Mouse (Mus musculus): Measurements from ENCODE around the gene Fam172a. TPM values are rescaled to one million over a fixed set of nuclear protein-coding genes. Genes with fewer than 3 reads are reported as not detected.

Gene Fam172a
- polyA plus RNA-seq, 1 experiment from 2014 or later = 9.9 TPM

GRCm38 (mm10) chr13:78197819-78198390 is 496.1 kb downstream of the Fam172a start:
- 2% methylated on average over 30 of the region's 33 CpGs for WGBS (ENCODE audit: insufficient replicate concordance)
- peaks cover 83% of the 10 kb centered on the region for H3K27me3 ChIP-seq (ENCODE audit: insufficient read depth, low read length)
- DNase-seq (no peak), ATAC-seq (no peak)
- H3K4me3 ChIP-seq (ENCODE audit: low read depth, low read length) = peak overlapping the region; percentile 58
- no peak overlapping the region for H3K27ac ChIP-seq (ENCODE audit: low read depth)
- TF ChIP-seq CTCF (IDR thresholded peaks at IDR 0.05; ENCODE audit: low read depth) (no peak), EP300 (IDR thresholded peaks at IDR 0.05; ENCODE audit: low read depth) (no peak)
- H3K4me1 ChIP-seq (ENCODE audit: insufficient read depth) = peaks cover 3% of the 10 kb centered on the region; the same call in 1 of the 2 replicates
- no peaks in the 10 kb centered on the region for H3K9me3 ChIP-seq (ENCODE audit: low read length)
- H3K4me2 ChIP-seq (ENCODE audit: low read depth, low read length) = peak overlapping the region; percentile 84
- peak overlapping the region; percentile 11; the same call in 1 of the 2 replicates for H3K9ac ChIP-seq (replicated peaks)
- no peaks in the 10 kb centered on the region for H3K36me3 ChIP-seq (replicated peaks; ENCODE audit: insufficient read depth, low read length)

DNA sequence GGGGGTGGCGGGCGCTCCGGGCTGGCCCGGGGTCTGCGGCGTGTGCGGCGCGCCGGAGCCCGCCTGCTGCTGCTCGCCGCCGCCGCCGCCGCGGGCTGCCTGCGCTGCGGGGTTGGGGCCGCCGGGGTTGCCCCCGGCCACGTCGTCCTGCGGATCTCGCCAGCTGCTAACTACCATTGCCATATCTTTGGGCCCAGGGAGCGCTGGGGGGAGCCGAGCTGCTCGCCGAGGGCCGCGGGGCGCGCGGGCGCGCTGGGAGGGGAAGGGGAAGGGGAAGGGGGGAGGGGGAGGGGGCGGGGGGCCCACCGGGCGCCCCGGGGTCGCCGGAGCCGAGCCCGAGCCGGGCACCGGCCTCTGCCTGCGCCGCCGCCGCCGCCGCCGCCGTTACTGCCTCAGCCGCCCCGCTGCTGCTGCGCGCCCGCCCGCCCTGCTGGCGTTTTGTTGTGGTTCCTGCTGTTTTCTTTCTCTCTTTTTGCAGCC is 496.6 kb downstream of the Fam172a start:
- peaks cover 83% of the 10 kb centered on the region for H3K27me3 ChIP-seq (ENCODE audit: insufficient read depth, low read length)
- peak overlapping the region; percentile 67; the same call in 1 of the 2 replicates for H3K27ac ChIP-seq (ENCODE audit: low read depth)
- TF ChIP-seq EP300 (IDR thresholded peaks at IDR 0.05; ENCODE audit: low read depth) = no peak
- WGBS (ENCODE audit: insufficient replicate concordance) = 0% methylated on average over 21 of the region's 63 CpGs
- no peaks in the 10 kb centered on the region for H3K36me3 ChIP-seq (replicated peaks; ENCODE audit: insufficient read depth, low read length)
- H3K4me3 ChIP-seq (ENCODE audit: low read depth, low read length) = peak overlapping the region; percentile 58
- peak overlapping the region; percentile 84 for H3K4me2 ChIP-seq (ENCODE audit: low read depth, low read length)
- no peak for ATAC-seq
- H3K9me3 ChIP-seq (ENCODE audit: low read length) = no peaks in the 10 kb centered on the region
- peaks cover 5% of the 10 kb centered on the region; the same call in 1 of the 2 replicates for H3K4me1 ChIP-seq (ENCODE audit: insufficient read depth)
- no peak for DNase-seq
- H3K9ac ChIP-seq (replicated peaks) = no peak overlapping the region; the same call in 1 of the 2 replicates

GRCm38 (mm10) chr13:78198871-78199641 is 497.2 kb downstream of the Fam172a start:
- Histone ChIP-seq H3K36me3 (replicated peaks; ENCODE audit: insufficient read depth, low read length) (no peaks in the 10 kb centered on the region), H3K4me3 (ENCODE audit: low read depth, low read length) (peak overlapping the region; percentile 58), H3K4me1 (ENCODE audit: insufficient read depth) (peaks cover 5% of the 10 kb centered on the region; the same call in 1 of the 2 replicates), H3K27ac (ENCODE audit: low read depth) (peak overlapping the region; percentile 67), H3K27me3 (ENCODE audit: insufficient read depth, low read length) (peaks cover 83% of the 10 kb centered on the region), H3K9me3 (ENCODE audit: low read length) (no peaks in the 10 kb centered on the region), H3K4me2 (ENCODE audit: low read depth, low read length) (peak overlapping the region; percentile 84), H3K9ac (replicated peaks) (peak overlapping the region; percentile 41)
- TF ChIP-seq CTCF (IDR thresholded peaks at IDR 0.05; ENCODE audit: low read depth) = no peak
- TF ChIP-seq EP300 (IDR thresholded peaks at IDR 0.05; ENCODE audit: low read depth) = no peak
- 1% methylated on average over 73 of the region's 92 CpGs for WGBS (ENCODE audit: insufficient replicate concordance)
- ATAC-seq (peak; percentile 31; the same call in 1 of the 2 replicates), DNase-seq (peak; percentile 47)

- H3K9ac ChIP-seq (replicated peaks) = peak within 1 kb of the TSS; percentile 41
- peak within 1 kb of the TSS; percentile 84 for H3K4me2 ChIP-seq (ENCODE audit: low read depth, low read length)
- WGBS (ENCODE audit: insufficient replicate concordance) = 2% methylated on average over 14 of the region's 14 CpGs
- peaks cover 83% of the 10 kb centered on the region for H3K27me3 ChIP-seq (ENCODE audit: insufficient read depth, low read length)
- H3K27ac ChIP-seq (ENCODE audit: low read depth) = peak within 1 kb of the TSS; percentile 67
- DNase-seq = no peak
- no peaks in the 10 kb centered on the region for H3K9me3 ChIP-seq (ENCODE audit: low read length)
- no peaks in the 10 kb centered on the region for H3K36me3 ChIP-seq (replicated peaks; ENCODE audit: insufficient read depth, low read length)
- H3K4me3 ChIP-seq (ENCODE audit: low read depth, low read length) = peak within 1 kb of the TSS; percentile 58
- H3K4me1 ChIP-seq (ENCODE audit: insufficient read depth) = peaks cover 5% of the 10 kb centered on the region; the same call in 1 of the 2 replicates
- no peak for ATAC-seq
- TF ChIP-seq EP300 (IDR thresholded peaks at IDR 0.05; ENCODE audit: low read depth) (no peak), CTCF (IDR thresholded peaks at IDR 0.05; ENCODE audit: low read depth) (no peak)
Observed at GRCm38 (mm10) chr13:78199642-78200160, 497.9 kb downstream of the Fam172a start, which contains the start of gene Nr2f1. Gene Nr2f1 (minus strand): TSS chr13:78199757.

- peak overlapping the region; percentile 5; the same call in 1 of the 2 replicates for H3K4me3 ChIP-seq (ENCODE audit: low read depth, low read length)
- no peaks in the 10 kb centered on the region for H3K9me3 ChIP-seq (ENCODE audit: low read length)
- WGBS (ENCODE audit: insufficient replicate concordance) = under 1% methylated on average over 9 of the region's 9 CpGs
- H3K27ac ChIP-seq (ENCODE audit: low read depth) = no peak overlapping the region
- no peak overlapping the region for H3K9ac ChIP-seq (replicated peaks)
- DNase-seq (no peak), ATAC-seq (peak; percentile 10; the same call in 1 of the 2 replicates)
- TF ChIP-seq EP300 (IDR thresholded peaks at IDR 0.05; ENCODE audit: low read depth) (no peak), CTCF (IDR thresholded peaks at IDR 0.05; ENCODE audit: low read depth) (no peak)
- no peaks in the 10 kb centered on the region for H3K36me3 ChIP-seq (replicated peaks; ENCODE audit: insufficient read depth, low read length)
- peaks cover 5% of the 10 kb centered on the region; the same call in 1 of the 2 replicates for H3K4me1 ChIP-seq (ENCODE audit: insufficient read depth)
- peak overlapping the region; percentile 84 for H3K4me2 ChIP-seq (ENCODE audit: low read depth, low read length)
- peaks cover 79% of the 10 kb centered on the region for H3K27me3 ChIP-seq (ENCODE audit: insufficient read depth, low read length)
Observed at GRCm38 (mm10) chr13:78200407-78200806, 498.6 kb downstream of the Fam172a start.

All from liver, postnatal 0 days (tissue).